Mouse (Mus musculus): ENCODE measurements around the gene Tns3.

DNA sequence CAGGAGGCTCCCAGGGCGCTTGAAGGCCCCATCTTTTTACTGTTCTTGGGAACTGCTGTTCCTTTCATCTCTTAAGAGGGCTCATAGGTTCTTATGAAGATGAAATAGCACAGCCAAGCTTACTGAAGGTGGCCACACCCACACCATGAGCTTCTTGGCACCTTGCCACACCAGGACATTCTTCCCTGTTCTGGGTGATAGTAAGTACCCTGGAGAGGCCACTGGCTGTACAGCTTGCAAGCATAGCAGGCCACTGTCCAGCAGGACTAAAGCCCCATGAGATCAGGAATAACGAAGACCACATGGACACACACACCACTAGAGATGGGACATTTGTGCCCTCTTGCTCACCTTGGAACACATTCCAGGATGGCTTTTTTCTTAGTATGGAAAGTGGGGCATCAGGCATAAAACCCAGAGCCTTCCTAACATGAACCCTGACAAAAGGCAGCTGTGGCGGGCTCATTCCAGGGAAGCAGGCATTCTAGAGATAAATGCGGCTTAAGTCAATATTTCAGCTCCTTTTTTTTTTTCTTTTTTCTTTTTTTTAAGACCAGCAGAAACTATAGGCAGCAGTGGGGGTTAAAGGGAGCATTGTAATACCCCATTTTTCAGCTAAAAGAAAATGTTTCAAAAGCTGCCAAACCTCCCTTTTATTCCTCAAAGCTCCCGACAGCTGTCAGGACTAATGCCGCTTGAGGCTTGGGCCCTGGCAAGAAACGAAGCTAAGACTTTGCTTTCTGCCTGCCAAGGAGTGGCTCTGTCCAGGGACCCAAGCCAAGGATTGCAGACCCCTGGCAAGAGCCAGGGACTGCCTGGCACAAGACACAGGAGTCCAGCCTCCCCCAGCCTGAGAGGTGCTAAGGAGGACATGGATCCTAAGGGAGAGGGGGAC lies 150.7 kb downstream of the Tns3 start:
- TF ChIP-seq POLR2A (IDR thresholded peaks at IDR 0.05; ENCODE audit: insufficient read depth, low read depth, low read length) (no peak), CTCF (IDR thresholded peaks at IDR 0.05; ENCODE audit: insufficient read depth, low read depth, low read length) (no peak)
